Mouse (Mus musculus) liver, embryonic 14.5 days (tissue): ENCODE results near the gene D430041D05Rik.

ENCODE experiments used
- CTCF ChIP-seq: IDR thresholded peaks from 2 replicates; pipeline ENCODE4 v1.5.1; 2016; ENCODE audit warnings: antibody characterized with exemption, low read depth, control low read depth
- EP300 ChIP-seq: IDR thresholded peaks from 2 replicates; pipeline ENCODE4 v1.6.1; 2016; ENCODE audit warnings: antibody characterized with exemption, low read depth

- TF ChIP-seq EP300 (no peak), CTCF (no peak)
Measured at GRCm38 (mm10) chr2:104157831-104158230, 253.0 kb downstream of the D430041D05Rik start.
